Mouse (Mus musculus): ENCODE results near the gene Unkl.
A peak's percentile ranks its signal among the peaks of the same experiment; 100 is the strongest.

Unkl gene

GRCm38 (mm10) chr17:25253760-25254159, 65.6 kb downstream of the Unkl start:
- no peak for DNase-seq (ENCODE audit: low spot score in 2 of 2)

- no peak for DNase-seq (ENCODE audit: low spot score in 2 of 2)
These were observed 66.9 kb downstream of the Unkl start for GRCm38 (mm10) chr17:25255110-25255509.

- DNase-seq (ENCODE audit: low spot score in 2 of 2), result no peak
These were observed 68.0 kb downstream of the Unkl start, which contains the start of gene Baiap3 for GRCm38 (mm10) chr17:25256140-25256754. Gene Baiap3, minus strand, starts transcription at chr17:25256364.

GRCm38 (mm10) chr17:25257804-25258261, 69.6 kb downstream of the Unkl start:
- no peak for DNase-seq (ENCODE audit: low spot score in 2 of 2)

- peak; percentile 57 to 68 for DNase-seq (ENCODE audit: low spot score in 2 of 2)
These were observed 76.3 kb downstream of the Unkl start for GRCm38 (mm10) chr17:25264453-25264852.

- DNase-seq (ENCODE audit: low spot score in 2 of 2), result no peak
These were observed 82.7 kb downstream of the Unkl start for GRCm38 (mm10) chr17:25270795-25271335.

GRCm38 (mm10) chr17:25272326-25272725, 84.1 kb downstream of the Unkl start:
- no peak for DNase-seq (ENCODE audit: low spot score in 2 of 2)

- peak in 1 of 2 experiments; percentile 95 for DNase-seq (ENCODE audit: low spot score in 2 of 2)
These were observed 84.9 kb downstream of the Unkl start for GRCm38 (mm10) chr17:25272951-25273705.

GRCm38 (mm10) chr17:25273706-25274501, 85.7 kb downstream of the Unkl start:
- peak; percentile 98 for DNase-seq (ENCODE audit: low spot score in 2 of 2)

- DNase-seq (ENCODE audit: low spot score in 2 of 2), result no peak
These were observed 86.6 kb downstream of the Unkl start, which contains the start of gene Ube2i for GRCm38 (mm10) chr17:25274571-25275346. Gene Ube2i, minus strand, starts transcription at chr17:25274622.

GRCm38 (mm10) chr17:25275833-25276232, 87.6 kb downstream of the Unkl start:
- DNase-seq (ENCODE audit: low spot score in 2 of 2), result no peak

GRCm38 (mm10) chr17:25282133-25282532, 93.9 kb downstream of the Unkl start:
- peak; percentile 29 to 50 for DNase-seq (ENCODE audit: low spot score in 2 of 2)

All from heart, adult 9 months (tissue).